Mouse (Mus musculus) brain, embryonic 14.5 days (tissue): Measurements from ENCODE around the gene Tex9.
A peak's percentile ranks its signal among the peaks of the same experiment; 100 is the strongest.

Experiments
- CTCF ChIP-seq: fragments of 200-500 bp; IDR thresholded peaks from 2 replicates; pipeline ENCODE4 v1.5.1; 2012; ENCODE audit warnings: inconsistent platforms, mild to moderate bottlenecking, moderate library complexity, borderline replicate concordance; ENCODE audit not compliant: insufficient read depth, insufficient read length; ENCODE audit errors: extremely low read depth
- POLR2A ChIP-seq: fragments of 200-500 bp; IDR thresholded peaks from 2 replicates; pipeline ENCODE4 v1.6.1; 2012; ENCODE audit warnings: mild to moderate bottlenecking, inconsistent platforms, borderline replicate concordance; ENCODE audit not compliant: poor library complexity, insufficient read depth, insufficient read length, severe bottlenecking; ENCODE audit errors: extremely low read depth

DNA sequence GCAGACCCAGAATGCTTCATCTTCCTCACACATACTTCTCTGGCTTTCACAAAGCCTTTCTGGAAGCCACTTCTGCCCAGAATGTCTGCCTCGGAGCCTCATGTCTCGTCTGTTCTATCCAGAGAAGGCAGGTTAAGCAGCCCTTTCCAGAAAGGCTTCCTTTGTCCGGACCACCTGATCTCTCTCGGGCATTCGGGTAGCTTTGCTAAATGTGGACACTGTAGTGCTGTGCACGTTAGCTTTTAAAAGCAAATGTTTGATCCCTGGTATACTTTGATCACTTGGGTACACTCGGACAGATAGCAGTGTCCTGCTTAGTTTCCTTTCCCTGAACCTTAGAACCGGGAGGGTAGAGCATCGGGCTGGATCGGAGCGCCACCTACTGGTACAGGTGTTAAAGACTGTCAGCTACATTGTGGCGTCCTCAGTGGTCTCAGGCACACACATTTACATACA lies 83.9 kb downstream of the Tex9 start:
- TF ChIP-seq CTCF = peak; percentile 90
- no peak for TF ChIP-seq POLR2A
